Mouse (Mus musculus) retina, postnatal 1 day (tissue): ENCODE data around the gene 1700024B05Rik.
"Not testable (repeated sequence)": the region's sequence is repeated elsewhere in the genome, so short reads cannot be mapped to it uniquely, and the experiment has no call there.

ENCODE experiments used
- DNase-seq: peaks from one replicate; pipeline ENCODE4 v3.0.0-alpha.2; 2012

Gene 1700024B05Rik

GRCm38 (mm10) chr14:41943695-41944094 is at the start of gene 1700024B05Rik:
TSS of gene 1700024B05Rik (plus strand) at chr14:41943995.
- DNase-seq = not testable (repeated sequence)

DNA sequence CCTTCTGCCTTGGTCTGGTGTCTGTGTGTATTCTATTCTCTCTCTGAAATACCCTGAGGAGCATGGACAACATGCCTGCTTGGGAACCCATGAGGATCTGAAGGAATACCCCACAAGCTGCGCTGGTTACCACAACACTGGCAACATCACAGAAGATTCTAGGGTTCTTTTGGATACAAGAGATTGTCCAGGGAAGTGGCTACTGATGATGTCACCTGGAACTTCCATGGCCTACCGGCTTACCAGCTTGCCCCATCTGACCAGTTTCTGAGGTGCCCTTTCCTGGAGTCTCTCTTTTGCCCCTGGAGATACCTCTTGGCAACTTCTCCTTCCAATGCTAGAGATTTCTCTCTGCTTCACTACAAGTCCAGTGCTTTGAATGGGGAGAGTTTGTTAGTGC is 36.6 kb upstream of the 1700024B05Rik start, which contains the start of gene Gm7980:
Gm7980 (minus strand) TSS at position 101 of the 400 bp plus-strand sequence.
- DNase-seq = not testable (repeated sequence)

GRCm38 (mm10) chr14:41924649-41925048 is 19.1 kb upstream of the 1700024B05Rik start, which contains the start of gene 1700049E17Rik1:
TSS of gene 1700049E17Rik1 (plus strand) at chr14:41924949.
- DNase-seq = not testable (repeated sequence)

GRCm38 (mm10) chr14:41964095-41964494 is 20.3 kb downstream of the 1700024B05Rik start:
- not testable (repeated sequence) for DNase-seq

GRCm38 (mm10) chr14:41967827-41968226 is 24.0 kb downstream of the 1700024B05Rik start, which contains the start of gene Gm6401:
TSS of gene Gm6401 (minus strand) at chr14:41967927.
- not testable (repeated sequence) for DNase-seq

DNA sequence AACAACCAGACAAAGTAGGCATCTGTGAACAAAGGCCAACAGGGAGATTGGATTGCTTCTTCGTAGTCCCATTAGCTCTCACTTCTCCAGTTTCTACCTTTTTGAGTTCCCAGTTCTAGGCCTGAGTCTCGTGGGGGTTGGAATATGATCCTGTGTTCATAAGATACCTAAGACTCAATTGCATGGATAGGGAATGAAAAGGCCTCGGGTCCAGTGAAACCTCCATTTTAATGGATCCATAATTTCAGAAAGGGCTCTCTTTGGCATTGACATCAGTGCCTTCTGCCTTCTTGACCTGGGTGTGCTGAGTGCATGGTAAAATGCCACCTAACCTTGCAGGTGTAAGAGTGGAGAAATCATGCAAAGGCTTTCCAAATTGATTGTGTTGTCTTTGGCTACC is 24.8 kb downstream of the 1700024B05Rik start:
- not testable (repeated sequence) for DNase-seq

DNA sequence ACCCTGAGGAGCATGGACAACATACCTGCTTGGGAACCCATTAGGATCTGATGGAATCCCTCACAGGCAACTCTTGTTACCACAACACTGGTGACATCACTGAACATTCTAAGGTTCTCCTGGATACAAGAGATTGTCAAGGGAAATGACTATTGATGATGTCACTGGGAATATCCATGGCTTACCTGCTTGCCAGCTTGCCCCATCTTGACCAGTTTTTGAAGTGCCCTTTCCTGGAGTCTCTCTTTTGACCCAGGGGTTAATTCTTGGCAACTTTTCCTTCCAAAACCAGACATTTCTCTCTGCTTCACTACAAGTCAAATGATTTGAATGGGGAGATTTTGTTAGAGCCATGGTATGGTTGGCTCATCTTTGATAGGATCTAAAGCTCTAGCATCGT is 39.4 kb downstream of the 1700024B05Rik start, which contains the start of gene Gm3543:
Gm3543 (minus strand) TSS at position 101 of the 400 bp plus-strand sequence.
- DNase-seq = not testable (repeated sequence)
